Mouse (Mus musculus) adipocyte (in vitro differentiated cells): ENCODE data around the gene Sema3c.

ENCODE experiments used
- DNase-seq: peaks from one replicate; pipeline ENCODE4 v3.0.0-alpha.2; 2016; ENCODE audit warnings: low spot score

Gene Sema3c

DNA sequence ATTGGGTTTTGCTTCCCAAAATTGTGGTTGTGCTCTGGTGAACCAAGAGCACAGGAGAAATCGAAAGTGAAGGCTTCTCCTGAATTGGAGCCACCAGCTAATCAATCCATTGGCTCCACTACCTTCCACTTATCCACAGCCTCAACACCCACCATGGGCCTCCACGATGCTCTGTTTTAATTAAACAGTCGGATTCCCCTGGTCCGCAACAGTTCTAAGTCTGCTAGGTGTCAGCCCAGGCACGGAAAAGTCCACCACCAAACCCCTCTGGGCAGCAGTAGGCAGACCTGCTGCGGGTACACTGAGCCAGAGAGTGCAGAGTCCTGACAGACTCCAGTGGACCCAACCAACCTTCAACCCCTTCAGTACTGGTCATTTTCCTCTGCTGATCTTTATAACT is 202.5 kb downstream of the Sema3c start:
- DNase-seq: peak; percentile 91
